Mouse (Mus musculus) midbrain, postnatal 0 days (tissue): Measurements from ENCODE around the gene Podxl2. TPM values are rescaled to one million over a fixed set of nuclear protein-coding genes. Genes with fewer than 3 reads are reported as not detected.

Source experiments
- ATAC-seq: fragments of 200-750 bp; cut with Nextera tagmentation; 2 replicates; pipeline ENCODE4 v1.8.0; 2017; ENCODE audit warnings: moderate number of reproducible peaks, mild to moderate bottlenecking, moderate TSS enrichment, moderate library complexity; ENCODE audit not compliant: low FRiP score
- DNase-seq: peaks from one replicate; pipeline ENCODE4 v3.0.0-alpha.2; 2015; ENCODE audit warnings: low spot score
- H3K27ac ChIP-seq: fragments of 300-500 bp; sonication (generic); 2 replicates; pipeline ENCODE4 v1.5.1; 2014; ENCODE audit warnings: low read depth, mild to moderate bottlenecking, low read length, mixed read lengths
- H3K27me3 ChIP-seq: fragments of 300-500 bp; sonication (generic); 2 replicates; pipeline ENCODE4 v1.6.1; 2014; ENCODE audit warnings: low read length, control low read depth, mixed read lengths; ENCODE audit not compliant: insufficient read depth
- H3K36me3 ChIP-seq: fragments of 300-500 bp; sonication (generic); 2 replicates; pipeline ENCODE4 v1.6.1; 2014; ENCODE audit warnings: low read length, control low read depth, mixed read lengths; ENCODE audit not compliant: insufficient read depth
- H3K4me1 ChIP-seq: fragments of 300-500 bp; sonication (generic); 2 replicates; pipeline ENCODE4 v1.6.1; 2014; ENCODE audit warnings: mild to moderate bottlenecking, control low read depth, antibody characterized with exemption, low read length, mixed read lengths; ENCODE audit not compliant: insufficient read depth
- H3K4me2 ChIP-seq: fragments of 300-500 bp; sonication (generic); 2 replicates; pipeline ENCODE4 v1.6.1; 2014; ENCODE audit warnings: low read depth, mild to moderate bottlenecking, low read length, mixed read lengths; ENCODE audit not compliant: poor library complexity, severe bottlenecking
- H3K4me3 ChIP-seq: fragments of 300-500 bp; sonication (generic); 2 replicates; pipeline ENCODE4 v1.5.1; 2014; ENCODE audit warnings: low read depth, mild to moderate bottlenecking, low read length, moderate library complexity
- H3K9ac ChIP-seq: fragments of 300-500 bp; sonication (generic); replicated peaks from 2 replicates; pipeline ENCODE4 v1.6.1; 2014; ENCODE audit warnings: mild to moderate bottlenecking, low read length, moderate library complexity, mixed read lengths; ENCODE audit not compliant: poor library complexity, severe bottlenecking
- H3K9me3 ChIP-seq: fragments of 300-500 bp; sonication (generic); 2 replicates; pipeline ENCODE4 v1.6.1; 2016; ENCODE audit warnings: low read length, control low read depth
- CTCF ChIP-seq: IDR thresholded peaks from 2 replicates; pipeline ENCODE4 v1.5.1; 2016; ENCODE audit warnings: antibody characterized with exemption, mild to moderate bottlenecking
- WGBS: fragments of 180-500 bp; shearing (Covaris S2); extraction: QIAGEN DNeasy Blood & Tissue Kit; methylation state at CpG from one replicate; pipeline ENCODE4 v1.1.7; 2014; 5-methylcytosine and 5-hydroxymethylcytosine counted together
- polyA plus RNA-seq: library from polyadenylated mRNA; unstranded; fragments of >200 nt; fragmentation: Nextera tagmentation; extraction: Ambion mirVana; gene quantifications from 2 replicates; pipeline ENCODE4 v1.2.1, GENCODE M21; 2015
- total RNA-seq: library from RNA; depleted of rRNA; stranded (reverse); fragments of >200 nt; gene quantifications from 2 replicates; pipeline ENCODE4 v1.2.3, GENCODE M21; 2014

The Podxl2 gene
- total and polyA plus RNA-seq, 2 experiments from 2014 or later = 776 to 883 TPM

DNA sequence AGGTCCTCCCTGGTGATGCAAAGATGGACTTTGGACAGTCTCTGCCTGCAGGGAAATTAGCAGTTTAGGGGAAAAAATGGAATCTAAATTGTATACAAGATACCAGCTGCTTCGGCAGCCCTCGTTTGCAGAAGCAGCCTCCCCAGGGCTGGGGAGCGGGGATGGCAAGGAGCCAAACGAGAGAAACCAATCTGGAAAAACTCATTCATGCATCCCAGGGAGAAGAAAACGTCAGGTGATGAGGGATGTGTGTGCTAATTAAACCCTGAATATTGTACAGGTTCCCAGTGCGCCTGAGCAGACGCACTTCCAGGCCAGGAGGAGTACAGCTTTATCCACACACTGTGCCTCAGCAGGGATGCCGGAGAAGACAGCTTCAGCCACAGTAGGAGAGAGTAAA is 3.3 kb downstream of the Podxl2 start:
- TF ChIP-seq CTCF = no peak
- H3K27ac ChIP-seq = no peak overlapping the region
- H3K4me1 ChIP-seq = peaks cover 6% of the 10 kb centered on the region; the same call in 1 of the 2 replicates
- peak overlapping the region; percentile 92 for H3K4me2 ChIP-seq
- no peaks in the 10 kb centered on the region for H3K9me3 ChIP-seq
- H3K4me3 ChIP-seq = peak overlapping the region; percentile 1; the same call in 1 of the 2 replicates
- peaks cover under 1% of the 10 kb centered on the region; the same call in 1 of the 2 replicates for H3K36me3 ChIP-seq
- no peaks in the 10 kb centered on the region for H3K27me3 ChIP-seq
- 24% methylated on average over 8 of the region's 8 CpGs for WGBS
- peak; percentile 74 for DNase-seq
- ATAC-seq = no peak
- H3K9ac ChIP-seq = no peak overlapping the region

DNA sequence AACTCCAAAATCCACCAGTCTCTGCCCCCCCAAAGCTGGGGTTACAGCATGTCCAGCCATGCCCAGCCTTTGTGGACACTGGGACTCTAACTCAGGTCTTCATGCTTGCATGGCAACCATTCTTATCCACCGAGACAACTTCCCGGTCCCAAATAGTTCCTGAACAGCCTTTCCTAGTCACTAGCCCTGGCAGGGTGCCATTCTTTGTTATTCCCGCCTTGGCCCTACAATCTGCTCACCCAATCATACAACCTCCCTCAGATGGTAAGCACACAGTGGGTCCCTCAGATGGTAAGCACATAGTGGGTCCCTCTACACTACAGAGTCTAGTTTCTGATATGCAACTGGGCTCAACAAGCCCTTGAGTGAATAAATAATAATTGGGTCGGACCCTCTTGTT is 4.2 kb downstream of the Podxl2 start:
- Histone ChIP-seq H3K9me3 (no peaks in the 10 kb centered on the region), H3K27me3 (no peaks in the 10 kb centered on the region), H3K4me1 (peaks cover 6% of the 10 kb centered on the region; the same call in 1 of the 2 replicates), H3K27ac (no peak overlapping the region), H3K4me3 (no peak overlapping the region), H3K36me3 (peaks cover 3% of the 10 kb centered on the region; the same call in 1 of the 2 replicates), H3K4me2 (0 out of 2 replicates have a peak overlapping the region, but pooled peaks have one; percentile 92), H3K9ac (no peak overlapping the region)
- no peak for TF ChIP-seq CTCF
- DNase-seq = peak; percentile 31
- WGBS = 48% methylated on average over 4 of the region's 4 CpGs
- no peak for ATAC-seq

DNA sequence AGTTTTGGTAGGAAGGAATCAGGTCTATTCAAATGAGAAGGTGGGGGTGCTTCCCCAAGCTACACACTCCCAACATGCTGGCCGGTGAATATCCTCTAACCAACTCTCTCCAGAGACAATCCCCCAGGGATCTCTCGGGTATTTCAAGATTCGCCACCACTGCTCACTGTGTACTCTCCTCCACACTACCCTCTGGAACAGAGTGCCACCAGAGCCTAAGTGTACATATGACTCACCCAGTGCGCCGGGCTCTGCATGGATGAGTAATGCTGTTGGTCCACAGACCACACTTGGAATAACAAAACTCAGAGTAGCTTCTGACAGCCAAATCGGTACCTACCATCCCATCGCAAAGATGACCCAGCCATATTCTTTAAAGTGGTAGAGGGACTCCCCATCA is 5.4 kb downstream of the Podxl2 start:
- no peak for TF ChIP-seq CTCF
- ATAC-seq (no peak), DNase-seq (no peak)
- Histone ChIP-seq H3K4me2 (no peak overlapping the region), H3K9ac (no peak overlapping the region), H3K27me3 (no peaks in the 10 kb centered on the region), H3K4me3 (no peak overlapping the region), H3K9me3 (no peaks in the 10 kb centered on the region), H3K36me3 (peaks cover 11% of the 10 kb centered on the region), H3K4me1 (peaks cover 6% of the 10 kb centered on the region; the same call in 1 of the 2 replicates), H3K27ac (no peak overlapping the region)
- WGBS = 88% methylated on average over 7 of the region's 7 CpGs

DNA sequence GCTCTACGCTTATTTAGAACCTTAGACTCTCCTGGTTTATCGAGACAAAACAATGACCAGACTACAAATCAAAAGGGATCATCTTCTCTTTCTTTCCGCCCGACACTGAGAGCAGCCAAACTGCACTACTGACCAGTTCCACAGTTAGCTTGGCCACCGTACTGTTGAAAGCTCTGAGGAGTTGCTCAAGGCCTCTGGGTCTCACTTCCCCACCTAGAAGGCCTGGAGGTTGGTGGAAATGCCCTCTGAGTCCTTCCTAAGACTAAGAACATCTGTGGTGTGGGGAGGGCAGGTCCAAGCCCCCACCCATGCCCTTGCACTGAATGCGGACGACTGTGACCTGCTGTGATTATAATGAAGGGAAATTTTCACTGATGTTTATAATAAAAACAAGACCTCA is 9.1 kb downstream of the Podxl2 start:
- Histone ChIP-seq H3K36me3 (peaks cover 29% of the 10 kb centered on the region), H3K9ac (no peak overlapping the region), H3K4me3 (no peak overlapping the region), H3K27me3 (no peaks in the 10 kb centered on the region), H3K4me2 (no peak overlapping the region), H3K27ac (no peak overlapping the region), H3K9me3 (no peaks in the 10 kb centered on the region), H3K4me1 (no peaks in the 10 kb centered on the region; the same call in 1 of the 2 replicates)
- ATAC-seq = no peak
- WGBS = 75% methylated on average over 7 of the region's 7 CpGs
- TF ChIP-seq CTCF = no peak
- no peak for DNase-seq

DNA sequence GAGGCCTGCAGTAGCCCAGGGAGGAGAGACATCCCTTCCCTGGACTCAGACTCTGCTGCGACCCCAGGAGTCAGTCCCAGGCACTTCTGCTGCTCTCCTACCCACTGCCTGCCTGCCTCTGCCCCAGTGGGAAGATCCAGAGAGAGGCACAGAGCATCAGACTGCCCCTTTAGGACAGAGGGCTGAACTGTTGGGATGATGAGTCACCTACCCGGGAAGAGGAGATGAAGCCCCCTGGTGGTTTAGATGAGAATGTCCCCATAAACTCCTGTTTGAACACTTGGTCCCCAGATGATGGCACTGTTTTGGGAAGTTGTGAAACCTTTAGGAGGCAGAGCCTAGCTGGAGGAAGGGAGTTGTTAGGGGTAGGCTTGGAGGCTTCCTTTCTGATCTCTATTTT is 13.9 kb downstream of the Podxl2 start:
- 17% methylated on average over 2 of the region's 2 CpGs for WGBS
- TF ChIP-seq CTCF = peak; percentile 82
- H3K9me3 ChIP-seq = no peaks in the 10 kb centered on the region
- no peaks in the 10 kb centered on the region for H3K4me1 ChIP-seq
- no peak overlapping the region for H3K4me3 ChIP-seq
- H3K36me3 ChIP-seq = peaks cover 50% of the 10 kb centered on the region
- H3K9ac ChIP-seq = no peak overlapping the region
- no peak overlapping the region for H3K4me2 ChIP-seq
- ATAC-seq = 0 out of 2 replicates have a peak, but pooled peaks have one; percentile 58
- DNase-seq = peak; percentile 79
- H3K27me3 ChIP-seq = no peaks in the 10 kb centered on the region
- H3K27ac ChIP-seq = no peak overlapping the region

DNA sequence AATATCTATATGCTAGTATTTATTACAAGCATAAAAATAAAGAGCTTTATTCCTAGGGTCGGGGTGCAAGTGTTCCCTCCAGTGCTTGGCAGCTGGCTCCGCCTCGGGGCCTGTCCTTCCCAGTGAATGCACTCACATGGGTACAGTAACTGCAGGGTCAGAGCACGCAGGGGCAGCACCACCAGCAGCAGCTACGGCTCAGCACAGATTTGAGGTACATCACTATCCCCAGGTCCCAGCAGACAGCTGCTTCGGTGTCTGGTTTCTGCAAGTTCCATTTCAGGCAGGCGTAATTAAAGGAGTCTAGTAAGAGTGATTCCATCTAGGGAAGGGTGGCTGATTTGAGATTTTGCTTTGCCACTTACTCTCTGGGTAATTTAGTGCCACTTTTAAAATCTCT is 16.5 kb downstream of the Podxl2 start:
- Histone ChIP-seq H3K9me3 (no peaks in the 10 kb centered on the region), H3K4me3 (no peak overlapping the region), H3K4me2 (no peak overlapping the region), H3K27me3 (no peaks in the 10 kb centered on the region), H3K27ac (no peak overlapping the region), H3K36me3 (peaks cover 49% of the 10 kb centered on the region), H3K9ac (no peak overlapping the region), H3K4me1 (no peaks in the 10 kb centered on the region)
- 76% methylated on average over 7 of the region's 7 CpGs for WGBS
- TF ChIP-seq CTCF = no peak
- DNase-seq (peak; percentile 35), ATAC-seq (no peak)
